Mouse (Mus musculus) bone marrow macrophage, adult 2 months (primary cell): ENCODE measurements around the gene Grm7.

Experiments
- CTCF ChIP-seq: IDR thresholded peaks from 2 replicates; pipeline ENCODE4 v1.5.1; 2012; ENCODE audit warnings: low read depth, mild to moderate bottlenecking, low read length, moderate library complexity
- POLR2A ChIP-seq: IDR thresholded peaks from 2 replicates; pipeline ENCODE4 v1.6.1; 2012; ENCODE audit warnings: mild to moderate bottlenecking, low read depth, low read length, borderline replicate concordance

GRCm38 (mm10) chr6:111049247-111049646 is 403.9 kb downstream of the Grm7 start:
- TF ChIP-seq POLR2A = no peak
- no peak for TF ChIP-seq CTCF
